Mouse (Mus musculus) heart, adult 2 months (tissue): ENCODE results near the gene Tnrc6a.

Experiments used
- CTCF ChIP-seq: fragments of 200-600 bp; IDR thresholded peaks from 2 replicates; pipeline ENCODE4 v1.8.1; 2022; ENCODE audit warnings: antibody characterized with exemption, mild to moderate bottlenecking, moderate library complexity
- EP300 ChIP-seq: fragments of 200-500 bp; IDR thresholded peaks from 2 replicates; pipeline ENCODE4 v1.6.1; 2011; ENCODE audit warnings: low read depth, low read length, control low read depth; ENCODE audit not compliant: insufficient read depth
- POLR2A ChIP-seq: fragments of 200-500 bp; IDR thresholded peaks from 2 replicates; pipeline ENCODE4 v1.6.1; 2011; ENCODE audit warnings: mild to moderate bottlenecking, low read depth, low read length, control low read depth; ENCODE audit not compliant: insufficient read depth

DNA sequence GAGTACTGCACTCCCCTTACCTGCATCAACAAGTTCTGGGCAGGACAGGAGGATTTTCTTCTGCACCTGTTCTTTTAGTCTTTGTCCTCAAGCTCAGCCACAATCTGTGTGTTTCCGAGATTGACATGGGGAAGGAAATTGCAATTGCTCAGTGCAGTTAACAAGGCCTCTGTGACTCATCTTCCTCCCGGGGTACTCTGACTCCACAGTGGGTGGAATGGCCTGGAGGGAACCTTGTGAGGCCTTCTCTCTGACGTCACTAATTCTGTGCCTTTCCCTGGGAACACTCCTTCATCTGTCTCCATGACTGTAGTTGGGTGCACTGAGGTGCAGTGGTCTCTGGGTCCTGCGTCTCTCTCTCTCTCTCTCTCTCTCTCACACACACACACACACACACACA, 41.4 kb upstream of the Tnrc6a start:
- TF ChIP-seq CTCF (no peak), POLR2A (no peak), EP300 (no peak)
